Comparison of ENCODE assay signal across 7 mouse cellular contexts in genomic region chr5:138618353-138618752, GRCm38 (mm10). TPM values are rescaled to one million over a fixed set of nuclear protein-coding genes. Genes with fewer than 3 reads are reported as not detected.
DNase-seq lines count a peak whose midpoint lies in the region; ATAC-seq and TF ChIP-seq lines count a peak whose summit lies in the region.

No protein-coding gene starts in this region.

- peak overlapping the region; percentile 52; the same call in 1 of the 2 replicates for H3K4me2 ChIP-seq in lung, postnatal 0 days (replicated peaks; ENCODE audit: low read depth, low read length)
- H3K4me2 ChIP-seq in embryonic facial prominence, embryonic 14.5 days (ENCODE audit: low read depth, low read length), result peak overlapping the region; percentile 53
- H3K4me2 ChIP-seq in limb, embryonic 14.5 days (replicated peaks; ENCODE audit: low read depth, low read length, severe bottlenecking), result peak overlapping the region; percentile 38
- peak overlapping the region; percentile 38 for H3K4me2 ChIP-seq in stomach, embryonic 14.5 days (replicated peaks; ENCODE audit: low read depth, low read length)

- peaks cover 41% of the 10 kb centered on the region for H3K36me3 ChIP-seq in lung, postnatal 0 days (ENCODE audit: insufficient read depth, low read length)
- H3K36me3 ChIP-seq in embryonic facial prominence, embryonic 14.5 days (ENCODE audit: control insufficient read depth, insufficient read depth, low read length), result peaks cover 51% of the 10 kb centered on the region
- peaks cover 52% of the 10 kb centered on the region for H3K36me3 ChIP-seq in limb, embryonic 14.5 days (ENCODE audit: control insufficient read depth, insufficient read depth, low read length)
- peaks cover 42% of the 10 kb centered on the region for H3K36me3 ChIP-seq in stomach, embryonic 14.5 days (ENCODE audit: control insufficient read depth, insufficient read depth, low read length)

- WGBS in lung, postnatal 0 days, result 93% methylated on average over 1 of the region's 1 CpGs
- WGBS in embryonic facial prominence, embryonic 14.5 days, result 94% methylated on average over 1 of the region's 1 CpGs
- 100% methylated on average over 1 of the region's 1 CpGs for WGBS in limb, embryonic 14.5 days
- WGBS in stomach, embryonic 14.5 days, result 93% methylated on average over 1 of the region's 1 CpGs

- no peak for ATAC-seq in lung, postnatal 0 days
- no peak for ATAC-seq in embryonic facial prominence, embryonic 14.5 days (ENCODE audit: low read depth)
- ATAC-seq in limb, embryonic 14.5 days (ENCODE audit: low FRiP score, low read depth), result no peak
- no peak for ATAC-seq in stomach, embryonic 14.5 days (ENCODE audit: insufficient number of reproducible peaks, insufficient read depth, low FRiP score, low read depth)

- TF ChIP-seq CTCF in lung, postnatal 0 days (IDR thresholded peaks at IDR 0.05), result peak; percentile 52

- H3K9ac ChIP-seq in lung, postnatal 0 days (replicated peaks; ENCODE audit: low read depth), result no peak overlapping the region
- H3K9ac ChIP-seq in embryonic facial prominence, embryonic 14.5 days (ENCODE audit: low read depth, low read length), result no peak overlapping the region
- no peak overlapping the region for H3K9ac ChIP-seq in limb, embryonic 14.5 days (ENCODE audit: low read depth, low read length, severe bottlenecking)
- no peak overlapping the region for H3K9ac ChIP-seq in stomach, embryonic 14.5 days (replicated peaks; ENCODE audit: low read depth, low read length)

- no peak for TF ChIP-seq POLR2A in limb, embryonic 14.5 days (IDR thresholded peaks at IDR 0.05; ENCODE audit: borderline replicate concordance, extremely low read depth, insufficient read depth, insufficient read length)

- H3K27me3 ChIP-seq in lung, postnatal 0 days (replicated peaks; ENCODE audit: insufficient read depth, low read length), result no peaks in the 10 kb centered on the region
- H3K27me3 ChIP-seq in embryonic facial prominence, embryonic 14.5 days (replicated peaks; ENCODE audit: control insufficient read depth, insufficient read depth, low read length), result no peaks in the 10 kb centered on the region
- no peaks in the 10 kb centered on the region for H3K27me3 ChIP-seq in limb, embryonic 14.5 days (ENCODE audit: control insufficient read depth, insufficient read depth, low read length)
- H3K27me3 ChIP-seq in stomach, embryonic 14.5 days (ENCODE audit: control insufficient read depth, insufficient read depth, low read length), result no peaks in the 10 kb centered on the region

- no peak overlapping the region; the same call in 1 of the 2 replicates for H3K4me3 ChIP-seq in lung, postnatal 0 days (ENCODE audit: low read depth, low read length)
- peak overlapping the region; percentile 79 for H3K4me3 ChIP-seq in embryonic facial prominence, embryonic 14.5 days (ENCODE audit: low read depth, low read length)
- H3K4me3 ChIP-seq in limb, embryonic 14.5 days (replicated peaks; ENCODE audit: low read length), result peak overlapping the region; percentile 96
- peak overlapping the region; percentile 79 for H3K4me3 ChIP-seq in stomach, embryonic 14.5 days (ENCODE audit: low read depth, low read length)

- H3K4me1 ChIP-seq in lung, postnatal 0 days (ENCODE audit: insufficient read depth, low read depth, low read length), result no peaks in the 10 kb centered on the region
- no peaks in the 10 kb centered on the region for H3K4me1 ChIP-seq in embryonic facial prominence, embryonic 14.5 days (ENCODE audit: control insufficient read depth, insufficient read depth, low read length)
- H3K4me1 ChIP-seq in limb, embryonic 14.5 days (ENCODE audit: control insufficient read depth, insufficient read depth, low read length), result no peaks in the 10 kb centered on the region
- H3K4me1 ChIP-seq in stomach, embryonic 14.5 days (ENCODE audit: control insufficient read depth, insufficient read depth, low read length), result no peaks in the 10 kb centered on the region

- H3K9me3 ChIP-seq in lung, postnatal 0 days (ENCODE audit: low read length), result peaks cover 7% of the 10 kb centered on the region
- peaks cover 51% of the 10 kb centered on the region for H3K9me3 ChIP-seq in embryonic facial prominence, embryonic 14.5 days (ENCODE audit: control insufficient read depth, low read length)
- peaks cover 50% of the 10 kb centered on the region for H3K9me3 ChIP-seq in limb, embryonic 14.5 days (ENCODE audit: control insufficient read depth, low read length)
- peaks cover 43% of the 10 kb centered on the region for H3K9me3 ChIP-seq in stomach, embryonic 14.5 days (ENCODE audit: control insufficient read depth, low read depth, low read length)

- TF ChIP-seq EP300 in lung, postnatal 0 days (IDR thresholded peaks at IDR 0.05), result no peak

- intact Hi-C loops in left cerebral cortex, postnatal 36 days (cut with DNase I), result no loop called here

- DNase-seq in lung, postnatal 0 days (ENCODE audit: low spot score), result no peak
- no peak for DNase-seq in lung, postnatal 14 days
- no peak for DNase-seq in embryonic facial prominence, embryonic 14.5 days (ENCODE audit: low spot score)
- no peak for DNase-seq in limb, embryonic 14.5 days (ENCODE audit: low spot score)
- DNase-seq in left cerebral cortex, postnatal 36 days (ENCODE audit: low spot score in 2 of 2), result no peak
- no peak for DNase-seq in left cerebral cortex, adult 9 months (ENCODE audit: low spot score in 2 of 2)

- H3K27ac ChIP-seq in lung, postnatal 0 days (ENCODE audit: low read length), result no peak overlapping the region
- no peak overlapping the region for H3K27ac ChIP-seq in embryonic facial prominence, embryonic 14.5 days (replicated peaks; ENCODE audit: low read depth, low read length)
- H3K27ac ChIP-seq in limb, embryonic 14.5 days (replicated peaks; ENCODE audit: low read depth, low read length), result no peak overlapping the region
- H3K27ac ChIP-seq in stomach, embryonic 14.5 days (ENCODE audit: low read length), result no peak overlapping the region

RNA-seq across cellular contexts. Expression of gene Zfp68, which starts 1.2 kb away (rescaled TPM):
- 46.0 and 49.6 TPM in 2 replicates for polyA plus RNA-seq in lung, postnatal 0 days (2015; fragmentation: Nextera tagmentation; extraction: Ambion mirVana)
- 70.0 and 70.1 TPM in 2 replicates for polyA plus RNA-seq in embryonic facial prominence, embryonic 14.5 days (2014; fragmentation: Nextera tagmentation; extraction: Ambion mirVana)
- 26.1 and 34.1 TPM in 2 replicates for polyA plus RNA-seq in limb, embryonic 14.5 days (2012; rRNA removed)
- 80.2 and 88.9 TPM in 2 replicates for polyA plus RNA-seq in limb, embryonic 14.5 days (2014; fragmentation: Nextera tagmentation; extraction: Ambion mirVana)
- 82.4 and 87.8 TPM in 2 replicates for polyA plus RNA-seq in stomach, embryonic 14.5 days (2014; fragmentation: Nextera tagmentation; extraction: Ambion mirVana)
- 10 to 100 TPM; 26.9 to 31.3 TPM for total RNA-seq in left cerebral cortex, postnatal 36 days (2021)

RNA-seq across cellular contexts. Expression of gene A430033K04Rik, which starts 4.3 kb away (rescaled TPM):
- 4.4 and 5.2 TPM in 2 replicates for polyA plus RNA-seq in lung, postnatal 0 days (2015; fragmentation: Nextera tagmentation; extraction: Ambion mirVana)
- 9.4 and 11.1 TPM in 2 replicates for polyA plus RNA-seq in embryonic facial prominence, embryonic 14.5 days (2014; fragmentation: Nextera tagmentation; extraction: Ambion mirVana)
- polyA plus RNA-seq in limb, embryonic 14.5 days (2012; rRNA removed), result 9.2 and 11.7 TPM in 2 replicates
- 10.3 and 14.7 TPM in 2 replicates for polyA plus RNA-seq in limb, embryonic 14.5 days (2014; fragmentation: Nextera tagmentation; extraction: Ambion mirVana)
- polyA plus RNA-seq in stomach, embryonic 14.5 days (2014; fragmentation: Nextera tagmentation; extraction: Ambion mirVana), result 13.1 and 14.7 TPM in 2 replicates
- 10 to 100 TPM; 11.3 to 16.4 TPM for total RNA-seq in left cerebral cortex, postnatal 36 days (2021)

RNA-seq across cellular contexts. Expression of gene 1700123K08Rik, which starts 53.8 kb away (rescaled TPM):
- not detected in 2 replicates for polyA plus RNA-seq in lung, postnatal 0 days (2015; fragmentation: Nextera tagmentation; extraction: Ambion mirVana)
- not detected in 2 replicates for polyA plus RNA-seq in embryonic facial prominence, embryonic 14.5 days (2014; fragmentation: Nextera tagmentation; extraction: Ambion mirVana)
- not detected in 2 replicates for polyA plus RNA-seq in limb, embryonic 14.5 days (2012; rRNA removed)
- not detected in 2 replicates for polyA plus RNA-seq in limb, embryonic 14.5 days (2014; fragmentation: Nextera tagmentation; extraction: Ambion mirVana)
- not detected in 2 replicates for polyA plus RNA-seq in stomach, embryonic 14.5 days (2014; fragmentation: Nextera tagmentation; extraction: Ambion mirVana)
- not detected for total RNA-seq in left cerebral cortex, postnatal 36 days (2021)
